Mouse (Mus musculus): ENCODE measurements at regions not wholly inside any gene's neighbourhood (a gene's known extent, or its start where the extent isn't known, plus 50 kb on each side); places are given as distances from the start of the nearest gene placed in this dataset.

DNA sequence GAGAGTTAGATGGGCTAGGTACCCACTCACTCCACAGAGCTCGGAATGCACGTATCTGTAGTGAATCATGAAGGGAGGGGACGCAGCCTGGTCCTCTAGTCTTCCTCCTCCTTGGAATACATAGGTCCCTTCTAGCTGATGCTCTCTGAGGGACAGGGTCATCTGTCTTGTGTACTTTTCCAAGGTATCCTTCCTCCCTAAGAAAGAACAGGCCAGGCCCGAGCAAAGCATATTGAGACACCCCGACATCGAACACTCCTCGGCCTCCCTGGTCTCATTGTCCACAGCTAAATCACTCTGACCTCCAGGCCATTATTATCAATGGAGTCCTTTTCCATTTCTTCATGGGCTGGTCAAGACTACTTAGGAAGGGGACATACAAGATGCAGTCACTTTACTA is 222.5 kb downstream of the Zfp36l1 start:
- TF ChIP-seq CTCF (IDR thresholded peaks at IDR 0.05; ENCODE audit: low read depth) (no peak), EP300 (IDR thresholded peaks at IDR 0.05; ENCODE audit: low read depth) (no peak)
